Mouse (Mus musculus): ENCODE measurements around the gene Nkx1-1. TPM values are rescaled to one million over a fixed set of nuclear protein-coding genes. Genes with fewer than 3 reads are reported as not detected.

Nkx1-1 gene
- polyA plus RNA-seq, 1 experiment from 2014 or later: 0.17 TPM

DNA sequence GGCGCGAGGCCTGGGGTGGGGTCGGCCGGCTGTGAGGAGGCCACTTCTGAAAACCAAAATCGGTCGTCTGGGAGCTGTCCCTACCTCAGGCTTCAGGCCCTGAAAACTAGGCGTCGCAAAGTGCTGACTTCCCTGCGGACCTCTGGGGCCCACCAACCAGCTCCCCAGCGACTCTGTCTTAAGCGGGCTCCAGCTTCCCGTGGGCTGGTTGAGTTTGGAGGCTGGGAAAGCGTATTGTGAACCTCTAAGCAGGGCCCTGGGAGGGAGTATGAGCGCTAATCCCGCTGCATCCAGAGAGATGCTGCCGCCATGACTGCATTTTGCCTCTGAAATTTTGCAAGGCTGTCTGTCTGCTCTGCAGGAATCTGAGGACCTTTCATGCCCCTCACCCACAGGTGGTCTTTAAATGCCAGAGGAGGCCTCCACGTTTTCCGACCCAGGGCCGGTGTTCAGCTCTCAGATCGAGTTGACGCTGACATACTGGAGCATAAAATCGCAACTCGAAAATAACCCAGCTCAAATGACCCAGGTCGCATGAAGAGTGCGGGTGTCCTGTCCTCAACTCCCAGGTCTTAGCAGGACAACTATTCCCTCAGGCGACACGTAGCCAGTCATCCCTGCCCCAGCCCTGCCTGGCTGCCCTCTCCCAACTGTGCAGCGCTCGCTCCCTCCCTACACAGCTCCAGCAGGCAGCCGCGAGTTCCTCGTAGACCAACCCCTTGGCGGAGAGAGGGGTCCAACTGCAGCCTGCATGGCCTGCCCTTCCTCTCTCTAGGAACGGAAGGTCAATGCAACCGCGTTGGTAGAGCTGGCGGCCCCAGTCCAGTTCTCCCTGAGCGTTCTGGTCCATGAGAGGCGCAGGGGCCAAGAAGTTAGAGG is 1.5 kb downstream of the Nkx1-1 start:
- Histone ChIP-seq H3K27me3 (ENCODE audit: control insufficient read depth, insufficient read depth, low read length) (peaks cover 90% of the 10 kb centered on the region), H3K9me3 (replicated peaks; ENCODE audit: control insufficient read depth, low read length) (no peaks in the 10 kb centered on the region), H3K4me1 (ENCODE audit: control insufficient read depth, insufficient read depth, low read length) (peaks cover 17% of the 10 kb centered on the region), H3K4me2 (ENCODE audit: low read depth, low read length) (no peak overlapping the region), H3K9ac (replicated peaks; ENCODE audit: low read length) (no peak overlapping the region), H3K36me3 (replicated peaks; ENCODE audit: control insufficient read depth, insufficient read depth, low read depth, low read length) (no peaks in the 10 kb centered on the region), H3K4me3 (ENCODE audit: low read depth, low read length) (no peak overlapping the region), H3K27ac (replicated peaks; ENCODE audit: low read depth, low read length) (no peak overlapping the region)
- DNase-seq (ENCODE audit: low spot score) (no peak), ATAC-seq (replicated peaks; ENCODE audit: insufficient number of reproducible peaks, low FRiP score, low TSS enrichment, low read depth) (no peak)
- under 1% methylated on average over 39 of the region's 39 CpGs for WGBS

DNA sequence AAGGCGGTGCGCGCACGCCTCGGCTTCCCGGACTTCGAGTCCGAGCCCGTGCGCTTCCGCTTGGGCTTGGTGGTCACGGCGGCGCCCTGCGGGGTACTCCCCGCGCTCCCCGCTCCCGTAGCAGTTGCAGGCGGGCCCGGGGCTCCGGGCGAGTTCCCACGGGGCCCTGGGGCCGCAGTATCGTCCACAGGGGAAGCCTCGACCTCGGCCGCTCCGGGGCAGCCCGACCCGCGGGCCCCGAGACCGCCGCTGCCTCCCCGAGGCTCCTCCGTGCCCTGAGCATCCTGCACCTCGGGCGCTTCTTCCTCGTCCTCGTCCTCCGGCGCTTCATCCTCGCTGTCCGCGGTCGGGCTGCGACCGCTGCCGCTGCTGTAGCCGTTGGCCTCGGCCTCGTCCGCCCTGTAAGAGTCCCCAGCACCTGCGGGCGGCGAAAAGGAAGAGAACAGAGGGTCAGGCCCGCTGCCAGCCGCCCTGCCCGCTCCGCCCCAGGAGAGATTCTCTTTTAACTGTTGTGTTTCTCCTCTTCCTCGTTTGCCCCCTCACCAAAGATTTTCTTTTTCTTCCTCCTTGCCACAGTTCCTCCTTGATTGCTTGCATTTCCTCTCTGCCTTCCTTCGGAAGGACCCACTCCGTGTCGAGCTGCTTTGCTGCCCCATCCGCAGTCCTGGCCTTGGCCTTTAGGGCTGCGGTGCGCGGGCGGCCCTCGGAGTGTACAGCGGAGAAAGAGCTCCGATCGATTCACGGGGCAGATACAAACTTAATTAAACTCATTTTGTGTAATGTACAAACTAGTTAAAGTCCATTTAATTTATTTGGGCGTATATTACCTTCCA is 2.4 kb downstream of the Nkx1-1 start:
- Histone ChIP-seq H3K4me1 (ENCODE audit: control insufficient read depth, insufficient read depth, low read length) (peaks cover 17% of the 10 kb centered on the region), H3K27me3 (ENCODE audit: control insufficient read depth, insufficient read depth, low read length) (peaks cover 81% of the 10 kb centered on the region), H3K9ac (replicated peaks; ENCODE audit: low read length) (no peak overlapping the region; the same call in 1 of the 2 replicates), H3K4me2 (ENCODE audit: low read depth, low read length) (peak overlapping the region; percentile 44), H3K4me3 (ENCODE audit: low read depth, low read length) (peak overlapping the region; percentile 28), H3K27ac (replicated peaks; ENCODE audit: low read depth, low read length) (no peak overlapping the region), H3K9me3 (replicated peaks; ENCODE audit: control insufficient read depth, low read length) (no peaks in the 10 kb centered on the region), H3K36me3 (replicated peaks; ENCODE audit: control insufficient read depth, insufficient read depth, low read depth, low read length) (no peaks in the 10 kb centered on the region)
- under 1% methylated on average over 71 of the region's 77 CpGs for WGBS
- ATAC-seq (replicated peaks; ENCODE audit: insufficient number of reproducible peaks, low FRiP score, low TSS enrichment, low read depth): no peak
- DNase-seq (ENCODE audit: low spot score): no peak

DNA sequence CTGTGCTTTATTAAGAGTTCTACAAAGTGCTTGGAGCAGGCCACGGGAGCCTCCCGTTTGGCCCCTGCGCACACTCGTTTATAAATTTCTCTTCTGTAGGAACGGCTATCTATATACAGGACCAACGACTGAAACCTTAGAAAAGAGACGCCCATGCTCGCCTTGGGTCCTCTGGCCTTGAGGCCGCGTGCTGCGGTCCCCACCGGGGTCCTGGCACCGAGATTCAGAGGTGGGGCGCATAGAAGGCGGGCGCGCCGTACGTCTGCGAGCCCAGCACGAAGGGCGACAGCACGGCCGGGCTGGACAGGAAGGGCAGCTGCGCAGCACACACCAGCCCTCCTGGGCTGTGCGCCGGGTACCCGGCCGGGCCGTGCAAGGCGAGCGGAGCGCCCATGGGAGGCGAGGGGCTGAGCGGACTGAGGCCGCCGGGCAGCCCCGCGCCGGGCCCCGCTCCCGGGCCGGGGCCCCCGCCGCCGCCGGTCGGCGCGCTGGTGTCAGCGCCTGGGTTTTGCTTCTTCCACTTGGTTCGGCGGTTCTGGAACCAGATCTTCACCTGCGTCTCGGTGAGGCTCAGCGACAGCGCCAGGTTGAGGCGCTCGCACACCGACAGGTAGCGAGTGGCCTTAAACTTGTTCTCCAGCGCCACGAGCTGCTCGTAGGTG is 3.1 kb downstream of the Nkx1-1 start:
- DNase-seq (ENCODE audit: low spot score) (no peak), ATAC-seq (replicated peaks; ENCODE audit: insufficient number of reproducible peaks, low FRiP score, low TSS enrichment, low read depth) (no peak)
- Histone ChIP-seq H3K36me3 (replicated peaks; ENCODE audit: control insufficient read depth, insufficient read depth, low read depth, low read length) (no peaks in the 10 kb centered on the region), H3K4me2 (ENCODE audit: low read depth, low read length) (peak overlapping the region; percentile 44), H3K9ac (replicated peaks; ENCODE audit: low read length) (no peak overlapping the region), H3K4me1 (ENCODE audit: control insufficient read depth, insufficient read depth, low read length) (peaks cover 17% of the 10 kb centered on the region), H3K27me3 (ENCODE audit: control insufficient read depth, insufficient read depth, low read length) (peaks cover 74% of the 10 kb centered on the region), H3K4me3 (ENCODE audit: low read depth, low read length) (peak overlapping the region; percentile 28), H3K27ac (replicated peaks; ENCODE audit: low read depth, low read length) (no peak overlapping the region), H3K9me3 (replicated peaks; ENCODE audit: control insufficient read depth, low read length) (no peaks in the 10 kb centered on the region)
- under 1% methylated on average over 64 of the region's 64 CpGs for WGBS

DNA sequence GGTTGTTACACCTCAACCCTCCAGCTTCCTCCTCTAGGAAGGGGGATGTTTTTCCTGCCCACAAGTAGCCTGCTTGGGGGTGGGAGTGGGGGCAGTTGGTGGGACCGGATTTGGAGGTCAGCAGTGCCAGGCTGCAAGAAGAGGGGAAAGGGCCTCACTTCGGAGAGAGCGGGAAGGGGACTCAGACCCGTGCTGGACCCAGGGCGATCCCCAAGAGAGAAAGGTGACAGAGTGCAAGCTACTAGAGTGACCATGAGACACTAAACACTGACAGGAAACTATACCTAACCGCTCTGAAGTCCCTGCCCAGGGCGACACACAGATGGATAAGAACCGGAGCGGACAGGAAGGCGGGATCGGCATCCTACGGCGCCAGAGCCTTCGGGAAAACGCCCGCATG is 3.7 kb downstream of the Nkx1-1 start:
- WGBS: 1% methylated on average over 16 of the region's 16 CpGs
- H3K36me3 ChIP-seq (replicated peaks; ENCODE audit: control insufficient read depth, insufficient read depth, low read depth, low read length): no peaks in the 10 kb centered on the region
- ATAC-seq (replicated peaks; ENCODE audit: insufficient number of reproducible peaks, low FRiP score, low TSS enrichment, low read depth): no peak
- H3K27me3 ChIP-seq (ENCODE audit: control insufficient read depth, insufficient read depth, low read length): peaks cover 68% of the 10 kb centered on the region
- no peak overlapping the region for H3K9ac ChIP-seq (replicated peaks; ENCODE audit: low read length)
- H3K4me3 ChIP-seq (ENCODE audit: low read depth, low read length): no peak overlapping the region; the same call in 1 of the 2 replicates
- H3K27ac ChIP-seq (replicated peaks; ENCODE audit: low read depth, low read length): no peak overlapping the region
- peaks cover 17% of the 10 kb centered on the region for H3K4me1 ChIP-seq (ENCODE audit: control insufficient read depth, insufficient read depth, low read length)
- DNase-seq (ENCODE audit: low spot score): no peak
- H3K4me2 ChIP-seq (ENCODE audit: low read depth, low read length): no peak overlapping the region
- no peaks in the 10 kb centered on the region for H3K9me3 ChIP-seq (replicated peaks; ENCODE audit: control insufficient read depth, low read length)

DNA sequence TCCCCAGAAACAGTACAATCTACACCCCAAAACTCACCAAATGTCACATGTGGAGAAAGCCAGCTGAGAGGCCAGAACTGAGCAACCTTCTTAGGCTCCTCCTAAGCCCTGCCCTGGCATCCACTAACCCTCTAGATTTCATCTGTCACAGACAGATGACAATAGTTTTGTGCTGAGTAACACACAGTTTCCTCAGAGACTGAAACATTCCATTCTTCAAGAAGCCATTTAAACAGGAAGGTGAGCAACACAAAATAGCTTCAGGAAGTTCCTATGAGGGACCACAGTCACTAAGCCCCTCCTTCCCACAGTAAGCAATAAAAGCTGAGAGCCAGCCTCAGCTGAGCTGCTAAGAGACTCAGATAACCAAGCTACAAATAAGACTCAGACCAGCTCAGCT is 6.3 kb downstream of the Nkx1-1 start:
- ATAC-seq (replicated peaks; ENCODE audit: insufficient number of reproducible peaks, low FRiP score, low TSS enrichment, low read depth) (no peak), DNase-seq (ENCODE audit: low spot score) (no peak)
- Histone ChIP-seq H3K4me1 (ENCODE audit: control insufficient read depth, insufficient read depth, low read length) (peaks cover 8% of the 10 kb centered on the region), H3K36me3 (replicated peaks; ENCODE audit: control insufficient read depth, insufficient read depth, low read depth, low read length) (no peaks in the 10 kb centered on the region), H3K4me2 (ENCODE audit: low read depth, low read length) (no peak overlapping the region), H3K27me3 (ENCODE audit: control insufficient read depth, insufficient read depth, low read length) (peaks cover 42% of the 10 kb centered on the region), H3K9ac (replicated peaks; ENCODE audit: low read length) (no peak overlapping the region), H3K27ac (replicated peaks; ENCODE audit: low read depth, low read length) (no peak overlapping the region), H3K9me3 (replicated peaks; ENCODE audit: control insufficient read depth, low read length) (no peaks in the 10 kb centered on the region), H3K4me3 (ENCODE audit: low read depth, low read length) (no peak overlapping the region)

DNA sequence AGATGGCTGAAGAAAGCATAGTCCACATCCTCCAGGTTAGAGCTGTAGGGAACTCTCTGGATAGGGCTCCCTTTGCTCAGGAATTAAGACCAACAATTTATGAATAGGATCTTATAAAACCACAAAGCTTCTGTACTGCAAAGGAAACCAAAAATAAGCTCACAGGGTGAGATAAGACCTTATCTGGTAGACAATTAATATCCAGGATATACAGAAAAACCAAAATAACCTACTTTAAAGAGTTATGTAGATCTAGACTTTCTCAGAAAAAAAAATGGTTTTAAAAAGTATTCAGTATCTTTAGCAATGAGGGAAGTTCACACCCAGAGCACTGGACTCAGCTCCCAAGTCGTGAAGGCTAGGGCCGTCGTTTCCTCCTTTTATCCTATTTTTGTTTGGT is 13.5 kb downstream of the Nkx1-1 start:
- H3K36me3 ChIP-seq (replicated peaks; ENCODE audit: control insufficient read depth, insufficient read depth, low read depth, low read length): no peaks in the 10 kb centered on the region
- DNase-seq (ENCODE audit: low spot score): no peak
- WGBS: 78% methylated on average over 3 of the region's 3 CpGs
- no peak overlapping the region for H3K9ac ChIP-seq (replicated peaks; ENCODE audit: low read length)
- H3K4me1 ChIP-seq (ENCODE audit: control insufficient read depth, insufficient read depth, low read length): no peaks in the 10 kb centered on the region
- H3K4me2 ChIP-seq (ENCODE audit: low read depth, low read length): no peak overlapping the region
- H3K27ac ChIP-seq (replicated peaks; ENCODE audit: low read depth, low read length): no peak overlapping the region
- no peak for ATAC-seq (replicated peaks; ENCODE audit: insufficient number of reproducible peaks, low FRiP score, low TSS enrichment, low read depth)
- no peak overlapping the region for H3K4me3 ChIP-seq (ENCODE audit: low read depth, low read length)
- H3K9me3 ChIP-seq (replicated peaks; ENCODE audit: control insufficient read depth, low read length): no peaks in the 10 kb centered on the region
- no peaks in the 10 kb centered on the region for H3K27me3 ChIP-seq (ENCODE audit: control insufficient read depth, insufficient read depth, low read length)

DNA sequence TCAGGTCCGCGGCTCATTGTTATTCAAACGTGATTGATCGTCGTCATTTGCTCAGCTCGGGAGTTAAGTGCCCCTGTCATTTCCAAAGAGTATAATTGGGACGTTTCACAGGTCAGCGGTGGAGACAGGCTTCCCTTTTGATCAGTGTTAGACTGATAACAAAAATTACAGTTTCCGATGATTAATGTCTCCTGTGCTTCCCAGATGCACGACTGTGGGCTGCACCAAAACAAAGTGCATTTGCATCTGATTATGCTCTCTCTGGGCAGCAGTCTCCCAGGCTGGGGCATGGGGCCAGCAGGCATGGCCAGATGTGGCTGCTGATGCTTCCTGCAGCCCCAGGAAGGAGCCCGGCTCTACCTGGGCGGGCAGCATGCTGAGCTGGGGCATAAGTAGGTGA is 33.0 kb downstream of the Nkx1-1 start:
- DNase-seq (ENCODE audit: low spot score) (no peak), ATAC-seq (replicated peaks; ENCODE audit: insufficient number of reproducible peaks, low FRiP score, low TSS enrichment, low read depth) (no peak)
- Histone ChIP-seq H3K4me2 (ENCODE audit: low read depth, low read length) (no peak overlapping the region), H3K4me3 (ENCODE audit: low read depth, low read length) (no peak overlapping the region), H3K27ac (replicated peaks; ENCODE audit: low read depth, low read length) (no peak overlapping the region), H3K9me3 (replicated peaks; ENCODE audit: control insufficient read depth, low read length) (no peaks in the 10 kb centered on the region), H3K4me1 (ENCODE audit: control insufficient read depth, insufficient read depth, low read length) (no peaks in the 10 kb centered on the region), H3K9ac (replicated peaks; ENCODE audit: low read length) (no peak overlapping the region), H3K36me3 (replicated peaks; ENCODE audit: control insufficient read depth, insufficient read depth, low read depth, low read length) (no peaks in the 10 kb centered on the region), H3K27me3 (ENCODE audit: control insufficient read depth, insufficient read depth, low read length) (no peaks in the 10 kb centered on the region)
- 57% methylated on average over 12 of the region's 12 CpGs for WGBS

Measured in embryonic facial prominence, embryonic 11.5 days (tissue).